Mouse (Mus musculus) erythroblast, embryonic 14.5 days (primary cell): ENCODE results near the gene Tmem62. TPM values are rescaled to one million over a fixed set of nuclear protein-coding genes. Genes with fewer than 3 reads are reported as not detected.

Source experiments
- H3K27me3 ChIP-seq: 2 replicates; pipeline ENCODE4 v1.6.1; 2012; ENCODE audit warnings: inconsistent platforms; ENCODE audit not compliant: control insufficient read depth
- H3K36me3 ChIP-seq: 2 replicates; pipeline ENCODE4 v1.6.1; 2012; ENCODE audit warnings: mild to moderate bottlenecking, inconsistent platforms; ENCODE audit not compliant: control insufficient read depth
- H3K4me1 ChIP-seq: 2 replicates; pipeline ENCODE4 v1.6.1; 2012; ENCODE audit warnings: inconsistent platforms; ENCODE audit not compliant: control insufficient read depth
- H3K4me3 ChIP-seq: replicated peaks from 2 replicates; pipeline ENCODE3; 2012; ENCODE audit warnings: moderate library complexity, mild to moderate bottlenecking, inconsistent platforms
- H3K9me3 ChIP-seq: 2 replicates; pipeline ENCODE4 v1.6.1; 2012; ENCODE audit warnings: low read length, inconsistent platforms, mixed read lengths; ENCODE audit not compliant: control insufficient read depth
- GATA1 ChIP-seq: IDR thresholded peaks from 2 replicates; pipeline ENCODE4 v1.6.1; 2012; ENCODE audit warnings: low read length, inconsistent platforms, mixed read lengths
- TAL1 ChIP-seq: IDR thresholded peaks from 3 replicates; pipeline ENCODE4 v1.6.1; 2012; ENCODE audit warnings: low read length, inconsistent platforms, mixed read lengths
- polyA plus RNA-seq: library from polyadenylated mRNA; stranded (reverse); fragments of >175 nt; gene quantifications from 2 replicates; pipeline ENCODE4 v1.2.3, GENCODE M21; 2012

Gene Tmem62
- polyA plus RNA-seq, result 0.10 TPM in 1 of 2 replicates, not detected in the other

DNA sequence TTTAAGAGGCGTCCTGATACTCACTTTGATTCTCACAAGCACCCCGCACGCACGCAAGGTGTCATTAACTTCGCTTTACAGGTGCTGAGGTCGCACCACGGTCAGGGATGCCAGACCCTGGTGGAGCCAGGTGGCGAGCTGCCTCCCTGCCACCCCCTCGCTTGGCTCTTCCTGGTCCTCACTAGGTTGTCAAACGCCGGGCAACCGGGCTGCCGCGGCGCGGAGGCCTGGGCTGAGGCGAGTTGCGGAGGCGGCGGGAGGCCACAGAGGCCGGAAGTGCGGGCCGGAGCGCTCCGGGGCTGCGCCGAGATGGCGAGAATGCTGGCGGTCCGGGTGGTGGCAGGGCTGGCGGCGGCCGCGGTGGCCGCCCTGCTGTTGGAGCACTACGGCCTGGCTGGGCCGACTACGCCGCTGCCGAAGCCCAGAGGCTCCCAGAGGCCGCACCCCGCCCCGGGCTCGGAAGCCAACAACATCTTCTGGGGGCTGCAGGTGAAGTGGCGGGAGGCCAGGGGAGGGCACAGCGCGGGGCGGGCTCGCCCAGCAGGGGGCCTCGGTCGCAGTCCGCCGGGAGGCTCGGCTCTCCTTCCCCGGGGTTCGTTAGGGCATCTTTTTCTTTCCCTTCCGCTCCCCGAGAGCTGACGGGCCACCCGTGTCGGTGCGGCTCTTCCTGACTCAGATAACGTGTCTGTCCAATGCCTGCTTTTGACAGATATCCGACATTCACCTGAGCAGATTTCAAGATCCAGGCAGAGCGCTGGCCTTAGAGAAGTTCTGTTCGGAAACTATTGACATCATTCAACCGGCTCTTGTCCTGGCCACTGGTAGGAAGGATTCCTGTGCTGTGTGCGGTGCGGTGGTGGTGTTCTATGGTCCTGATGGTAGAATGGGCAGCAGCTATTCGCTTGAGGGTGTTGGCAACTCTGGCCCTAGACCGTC lies at the start of gene Tmem62:
Tmem62 (plus strand) TSS at position 28 of the 936 bp plus-strand sequence.
- TF ChIP-seq TAL1 (peak; percentile 54; the same call in 2 of the 3 replicates), GATA1 (peak; percentile 50)
- no peaks in the 10 kb centered on the region for H3K27me3 ChIP-seq
- peaks cover 40% of the 10 kb centered on the region for H3K4me1 ChIP-seq
- no peaks in the 10 kb centered on the region for H3K9me3 ChIP-seq
- no peaks in the 10 kb centered on the region; the same call in 1 of the 2 replicates for H3K36me3 ChIP-seq
- peak within 1 kb of the TSS; percentile 76 for H3K4me3 ChIP-seq

DNA sequence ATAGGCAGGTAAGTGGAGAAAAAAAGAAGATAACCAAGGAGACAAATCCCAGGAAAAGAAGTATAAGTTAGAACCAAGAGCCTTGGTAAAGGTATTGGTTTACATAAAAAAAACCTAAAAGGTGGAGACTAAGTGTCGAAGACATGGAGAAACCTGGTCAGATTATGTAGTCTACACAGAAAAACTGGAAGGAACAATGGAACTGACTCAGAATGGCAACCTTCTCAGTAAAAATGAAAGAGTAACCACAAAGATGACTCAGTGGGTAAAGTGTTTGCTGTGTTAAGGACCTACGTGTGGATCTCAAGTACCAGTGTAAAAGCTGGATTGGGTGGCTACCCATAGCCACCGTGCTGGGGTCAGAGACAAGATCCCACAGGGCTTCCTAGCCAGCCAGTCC lies 43.8 kb upstream of the Tmem62 start:
- Histone ChIP-seq H3K9me3 (no peaks in the 10 kb centered on the region), H3K4me1 (no peaks in the 10 kb centered on the region), H3K4me3 (no peak overlapping the region), H3K36me3 (peaks cover 84% of the 10 kb centered on the region), H3K27me3 (no peaks in the 10 kb centered on the region)
- TF ChIP-seq TAL1 (no peak), GATA1 (no peak)

DNA sequence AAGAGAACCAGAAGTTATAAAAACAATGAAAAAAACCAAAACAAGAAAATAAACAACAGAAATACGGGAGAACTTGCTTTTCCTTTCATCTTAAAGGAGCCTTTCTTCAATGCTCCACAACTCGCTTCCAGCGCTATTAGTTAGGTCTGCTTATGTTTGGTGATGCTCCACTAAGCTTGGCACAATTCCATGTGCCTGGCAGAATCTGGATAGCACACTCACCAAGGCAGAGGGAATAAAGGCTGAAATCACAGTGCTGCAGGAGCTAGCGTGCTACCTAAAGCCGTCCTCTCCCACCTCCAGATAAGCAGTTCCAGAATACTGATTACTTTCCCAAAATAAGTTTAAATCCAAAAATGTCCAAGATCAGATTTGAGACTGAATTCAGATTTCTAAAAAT lies 25.6 kb upstream of the Tmem62 start:
- Histone ChIP-seq H3K36me3 (peaks cover 68% of the 10 kb centered on the region), H3K4me1 (no peaks in the 10 kb centered on the region), H3K4me3 (no peak overlapping the region), H3K9me3 (no peaks in the 10 kb centered on the region), H3K27me3 (no peaks in the 10 kb centered on the region)
- TF ChIP-seq GATA1, result no peak
- no peak for TF ChIP-seq TAL1

DNA sequence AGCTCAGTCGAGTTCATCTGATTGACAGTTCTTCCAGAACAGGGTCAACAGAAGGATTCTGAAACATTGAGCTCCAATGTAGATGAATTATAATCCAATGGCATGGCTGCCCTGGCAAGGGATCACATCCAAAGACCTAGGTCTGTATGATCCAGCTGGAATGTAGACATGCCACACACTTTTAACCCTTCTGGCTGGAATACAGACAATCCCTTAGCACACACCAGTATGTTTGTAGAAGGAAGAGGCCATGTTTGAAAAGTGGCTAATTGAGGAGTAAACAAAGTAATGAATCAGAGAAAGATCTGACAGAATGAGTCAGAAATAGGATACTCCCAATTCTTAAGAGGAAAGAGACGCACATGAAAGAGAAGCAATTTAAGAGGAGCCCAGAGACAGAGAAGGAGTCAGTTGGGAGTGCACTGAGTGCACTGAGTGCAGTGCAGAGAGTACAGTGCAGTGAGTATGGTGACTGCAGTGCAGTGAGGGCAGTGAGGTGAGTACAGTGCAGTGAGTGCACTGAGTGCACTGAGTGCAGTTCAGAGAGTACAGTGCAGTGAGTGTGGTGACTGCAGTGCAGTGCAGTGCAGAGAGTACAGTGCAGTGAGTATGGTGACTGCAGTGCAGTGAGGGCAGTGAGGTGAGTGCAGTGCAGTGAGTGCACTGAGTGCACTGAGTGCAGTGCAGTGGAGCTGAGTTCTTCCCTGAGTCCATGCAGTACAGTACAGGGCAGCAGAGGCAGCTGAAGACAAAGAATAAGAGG lies 24.5 kb upstream of the Tmem62 start:
- peaks cover 61% of the 10 kb centered on the region for H3K36me3 ChIP-seq
- no peak for TF ChIP-seq TAL1
- no peak for TF ChIP-seq GATA1
- H3K4me1 ChIP-seq, result no peaks in the 10 kb centered on the region
- H3K9me3 ChIP-seq, result no peaks in the 10 kb centered on the region
- H3K4me3 ChIP-seq, result no peak overlapping the region
- H3K27me3 ChIP-seq, result no peaks in the 10 kb centered on the region

DNA sequence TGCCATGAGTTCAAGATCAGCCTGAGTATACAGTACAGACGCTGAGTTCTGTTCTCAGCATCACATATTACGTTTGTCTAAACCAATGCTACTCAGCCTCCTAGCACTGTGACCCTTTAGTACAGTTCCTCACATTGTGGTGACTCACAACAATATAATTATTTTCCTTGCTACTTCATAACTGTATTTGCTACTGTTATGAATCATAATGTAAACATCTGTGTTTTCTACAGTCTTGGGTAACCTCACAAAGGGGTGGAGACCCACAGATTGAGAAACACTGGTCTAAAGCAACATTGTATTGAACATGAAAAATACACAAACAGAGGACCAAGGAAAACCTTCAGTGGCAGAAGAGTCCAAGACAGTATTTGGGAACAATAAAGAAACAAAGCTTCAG lies 17.5 kb upstream of the Tmem62 start:
- TF ChIP-seq GATA1 (no peak), TAL1 (no peak)
- H3K9me3 ChIP-seq, result no peaks in the 10 kb centered on the region
- no peaks in the 10 kb centered on the region for H3K27me3 ChIP-seq
- H3K4me1 ChIP-seq, result no peaks in the 10 kb centered on the region
- H3K36me3 ChIP-seq, result peaks cover 55% of the 10 kb centered on the region
- H3K4me3 ChIP-seq, result no peak overlapping the region

DNA sequence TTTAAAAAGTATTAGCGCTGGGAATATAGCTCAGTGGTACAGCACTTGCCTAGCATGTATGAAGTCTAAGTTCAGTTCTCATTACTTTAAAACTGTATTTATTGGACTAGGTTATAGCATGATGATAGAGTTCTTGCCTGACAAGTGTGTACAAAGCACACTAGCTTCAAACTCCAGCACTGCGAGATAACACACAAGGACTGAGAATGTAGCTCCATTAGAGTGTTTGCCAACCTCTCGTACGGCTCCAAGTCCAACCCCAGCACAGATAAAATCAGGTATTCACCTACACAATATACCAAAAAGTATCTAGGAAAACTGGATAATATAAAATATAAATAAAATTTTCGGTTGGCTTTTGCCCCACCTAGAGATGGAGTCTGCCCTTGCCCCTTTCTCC lies 17.0 kb upstream of the Tmem62 start:
- Histone ChIP-seq H3K27me3 (no peaks in the 10 kb centered on the region), H3K4me3 (no peak overlapping the region), H3K9me3 (no peaks in the 10 kb centered on the region), H3K36me3 (peaks cover 53% of the 10 kb centered on the region), H3K4me1 (no peaks in the 10 kb centered on the region)
- TF ChIP-seq GATA1 (no peak), TAL1 (no peak)

DNA sequence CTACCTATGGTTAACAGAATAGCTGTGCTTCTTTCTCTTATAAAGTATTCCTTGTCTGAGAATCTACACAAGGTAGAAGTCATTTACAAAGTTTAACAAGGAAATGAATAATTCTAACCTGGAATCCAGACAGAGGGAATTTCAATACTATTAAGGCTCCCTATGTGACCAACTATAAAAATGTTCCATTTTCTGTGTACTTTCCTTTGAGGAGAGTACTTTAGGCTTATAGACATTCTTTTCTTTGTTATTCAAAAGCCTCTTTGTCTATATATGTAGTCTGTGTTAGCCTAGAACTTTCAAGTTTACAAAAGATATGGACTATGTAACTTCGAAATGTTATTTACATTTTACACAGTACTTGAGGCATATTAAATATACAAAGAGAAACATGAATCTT lies 16.6 kb upstream of the Tmem62 start:
- Histone ChIP-seq H3K4me3 (no peak overlapping the region), H3K9me3 (no peaks in the 10 kb centered on the region), H3K4me1 (no peaks in the 10 kb centered on the region), H3K27me3 (no peaks in the 10 kb centered on the region), H3K36me3 (peaks cover 52% of the 10 kb centered on the region)
- no peak for TF ChIP-seq TAL1

DNA sequence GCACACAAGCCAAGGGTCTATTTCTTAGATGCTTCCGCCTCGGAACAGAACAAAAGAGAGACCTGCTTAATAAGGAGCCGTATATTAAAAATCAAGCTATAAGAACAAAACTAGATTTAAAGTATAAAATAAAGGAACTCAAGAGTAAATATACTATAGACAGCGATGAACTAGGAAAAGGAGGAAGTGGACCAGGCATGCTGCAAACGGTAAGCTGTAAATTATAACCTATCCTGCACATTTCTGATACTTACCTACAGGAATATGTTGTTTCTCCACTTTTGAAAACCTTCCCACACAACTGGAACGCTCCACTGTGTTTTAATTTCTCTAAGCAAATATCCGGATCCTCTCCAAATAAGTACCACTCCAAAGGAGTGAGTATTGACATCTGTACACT lies 13.7 kb upstream of the Tmem62 start:
- Histone ChIP-seq H3K27me3 (no peaks in the 10 kb centered on the region), H3K4me3 (no peak overlapping the region), H3K9me3 (no peaks in the 10 kb centered on the region), H3K36me3 (peaks cover 62% of the 10 kb centered on the region), H3K4me1 (peaks cover 16% of the 10 kb centered on the region)
- no peak for TF ChIP-seq TAL1
- no peak for TF ChIP-seq GATA1

DNA sequence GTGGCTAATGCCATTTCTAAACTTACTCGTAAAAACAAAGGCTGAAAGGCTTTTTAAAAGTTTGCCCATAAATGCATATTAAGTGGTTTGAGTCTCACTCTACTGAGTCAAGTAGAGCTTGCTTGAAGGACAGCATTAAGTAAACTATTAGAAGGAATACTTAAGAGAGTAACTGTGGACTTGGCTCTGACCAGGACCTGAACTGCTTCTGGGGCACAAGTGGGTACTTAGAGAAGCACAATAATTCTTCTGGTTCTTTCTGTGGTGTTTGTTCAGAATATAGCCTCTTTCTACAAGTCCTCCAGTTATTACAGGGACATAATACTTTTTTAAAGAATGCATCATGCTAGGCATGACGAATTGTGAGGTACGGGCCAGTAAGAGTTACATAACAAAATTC lies 11.3 kb upstream of the Tmem62 start:
- TF ChIP-seq TAL1 (no peak), GATA1 (no peak)
- Histone ChIP-seq H3K9me3 (no peaks in the 10 kb centered on the region), H3K36me3 (peaks cover 47% of the 10 kb centered on the region), H3K4me3 (no peak overlapping the region), H3K27me3 (no peaks in the 10 kb centered on the region), H3K4me1 (peaks cover 36% of the 10 kb centered on the region)
